Mouse (Mus musculus) midbrain, embryonic 10.5 days (tissue): Measurements from ENCODE around the gene Klhl21. TPM values are rescaled to one million over a fixed set of nuclear protein-coding genes. Genes with fewer than 3 reads are reported as not detected.
A peak's percentile ranks its signal among the peaks of the same experiment; 100 is the strongest.

Experiments
- DNase-seq: peaks from one replicate; pipeline ENCODE4 v3.0.0-alpha.2; 2017; ENCODE audit warnings: low spot score
- H3K27ac ChIP-seq: fragments of 300-500 bp; sonication (generic); replicated peaks from 2 replicates; pipeline ENCODE4 v1.5.1; 2016; ENCODE audit warnings: mild to moderate bottlenecking
- H3K27me3 ChIP-seq: fragments of 300-500 bp; sonication (generic); 2 replicates; pipeline ENCODE4 v1.6.1; 2016; ENCODE audit warnings: low read depth, mild to moderate bottlenecking; ENCODE audit not compliant: poor library complexity, severe bottlenecking
- H3K36me3 ChIP-seq: fragments of 300-500 bp; sonication (generic); 2 replicates; pipeline ENCODE4 v1.6.1; 2016; ENCODE audit warnings: mild to moderate bottlenecking, moderate library complexity
- H3K4me1 ChIP-seq: fragments of 300-500 bp; sonication (generic); 2 replicates; pipeline ENCODE4 v1.6.1; 2016
- H3K4me3 ChIP-seq: fragments of 300-500 bp; sonication (generic); 2 replicates; pipeline ENCODE4 v1.5.1; 2016; ENCODE audit warnings: mild to moderate bottlenecking, moderate library complexity
- H3K9me3 ChIP-seq: fragments of 300-500 bp; sonication (generic); replicated peaks from 2 replicates; pipeline ENCODE4 v1.6.1; 2016; ENCODE audit warnings: mild to moderate bottlenecking
- WGBS: fragments of 180-500 bp; shearing (Covaris S2); methylation state at CpG from one replicate; pipeline ENCODE4 v1.1.7; 2016; 5-methylcytosine and 5-hydroxymethylcytosine counted together
- polyA plus RNA-seq: library from polyadenylated mRNA; unstranded; fragments of >200 nt; fragmentation: Nextera tagmentation; extraction: Ambion mirVana; gene quantifications from 2 replicates; pipeline ENCODE4 v1.2.1, GENCODE M21; 2016

Klhl21 gene
- polyA plus RNA-seq, 1 experiment from 2014 or later = 8.5 TPM

GRCm38 (mm10) chr4:151985886-151986285 is 22.7 kb upstream of the Klhl21 start:
- H3K27me3 ChIP-seq = no peaks in the 10 kb centered on the region
- 51% methylated on average over 10 of the region's 10 CpGs for WGBS
- peaks cover 68% of the 10 kb centered on the region for H3K36me3 ChIP-seq
- H3K9me3 ChIP-seq = no peaks in the 10 kb centered on the region
- H3K4me3 ChIP-seq = no peak overlapping the region
- peaks cover 61% of the 10 kb centered on the region for H3K4me1 ChIP-seq
- no peak for DNase-seq
- H3K27ac ChIP-seq = no peak overlapping the region

GRCm38 (mm10) chr4:151986650-151987049 is 22.0 kb upstream of the Klhl21 start:
- Histone ChIP-seq H3K36me3 (peaks cover 68% of the 10 kb centered on the region), H3K4me1 (peaks cover 58% of the 10 kb centered on the region), H3K27ac (no peak overlapping the region), H3K27me3 (no peaks in the 10 kb centered on the region), H3K9me3 (no peaks in the 10 kb centered on the region), H3K4me3 (no peak overlapping the region)
- DNase-seq = no peak
- WGBS = 77% methylated on average over 8 of the region's 8 CpGs

- WGBS = 43% methylated on average over 10 of the region's 10 CpGs
- Histone ChIP-seq H3K36me3 (peaks cover 68% of the 10 kb centered on the region), H3K27me3 (no peaks in the 10 kb centered on the region), H3K27ac (peak overlapping the region; percentile 96), H3K4me3 (peak overlapping the region; percentile 97), H3K4me1 (peaks cover 52% of the 10 kb centered on the region), H3K9me3 (no peaks in the 10 kb centered on the region)
- DNase-seq = no peak
Measured at GRCm38 (mm10) chr4:151988014-151988341, 20.6 kb upstream of the Klhl21 start.

- Histone ChIP-seq H3K27ac (peak within 1 kb of the TSS; percentile 96), H3K4me3 (peak within 1 kb of the TSS; percentile 97), H3K36me3 (peaks cover 67% of the 10 kb centered on the region), H3K4me1 (peaks cover 52% of the 10 kb centered on the region), H3K9me3 (no peaks in the 10 kb centered on the region), H3K27me3 (no peaks in the 10 kb centered on the region)
- peak; percentile 84 for DNase-seq
- under 1% methylated on average over 54 of the region's 54 CpGs for WGBS
Measured at GRCm38 (mm10) chr4:151988342-151989109, 20.1 kb upstream of the Klhl21 start, which contains the start of gene Thap3. Thap3 (minus strand) TSS chr4:151988997.

- WGBS = 32% methylated on average over 6 of the region's 6 CpGs
- Histone ChIP-seq H3K27ac (peak overlapping the region; percentile 96), H3K4me3 (peak overlapping the region; percentile 97), H3K9me3 (no peaks in the 10 kb centered on the region), H3K36me3 (peaks cover 62% of the 10 kb centered on the region), H3K4me1 (peaks cover 52% of the 10 kb centered on the region), H3K27me3 (0 out of 2 replicates have a peak, but pooled peaks cover 4% of the 10 kb centered on the region)
- no peak for DNase-seq
Measured at GRCm38 (mm10) chr4:151989110-151989488, 19.5 kb upstream of the Klhl21 start.

- Histone ChIP-seq H3K9me3 (no peaks in the 10 kb centered on the region), H3K27me3 (0 out of 2 replicates have a peak, but pooled peaks cover 5% of the 10 kb centered on the region), H3K36me3 (peaks cover 39% of the 10 kb centered on the region), H3K27ac (no peak overlapping the region), H3K4me3 (no peak overlapping the region), H3K4me1 (peaks cover 53% of the 10 kb centered on the region)
- 93% methylated on average over 9 of the region's 9 CpGs for WGBS
- DNase-seq = no peak
Measured at GRCm38 (mm10) chr4:151992091-151992490, 16.5 kb upstream of the Klhl21 start.

- WGBS = 91% methylated on average over 6 of the region's 6 CpGs
- H3K4me1 ChIP-seq = peaks cover 51% of the 10 kb centered on the region
Measured at GRCm38 (mm10) chr4:151993035-151993434, 15.6 kb upstream of the Klhl21 start.

GRCm38 (mm10) chr4:151994228-151995171 is 14.1 kb upstream of the Klhl21 start:
- peak overlapping the region; percentile 96 for H3K27ac ChIP-seq

More at GRCm38 (mm10) chr4:151993035-151993434, 15.6 kb upstream of the Klhl21 start:
- Histone ChIP-seq H3K9me3 (no peaks in the 10 kb centered on the region), H3K27me3 (0 out of 2 replicates have a peak, but pooled peaks cover 14% of the 10 kb centered on the region), H3K27ac (no peak overlapping the region), H3K36me3 (peaks cover 39% of the 10 kb centered on the region), H3K4me3 (peak overlapping the region; percentile 95; the same call in 1 of the 2 replicates)
- no peak for DNase-seq

GRCm38 (mm10) chr4:151995371-151996172 is 13.0 kb upstream of the Klhl21 start:
- DNase-seq = no peak
- H3K9me3 ChIP-seq = no peaks in the 10 kb centered on the region
- peak overlapping the region; percentile 96 for H3K27ac ChIP-seq
- H3K4me3 ChIP-seq = peak overlapping the region; percentile 95
- peaks cover 35% of the 10 kb centered on the region for H3K4me1 ChIP-seq
- H3K27me3 ChIP-seq = peaks cover 20% of the 10 kb centered on the region; the same call in 1 of the 2 replicates
- WGBS = 1% methylated on average over 96 of the region's 111 CpGs
- peaks cover 30% of the 10 kb centered on the region for H3K36me3 ChIP-seq

More at GRCm38 (mm10) chr4:151994228-151995171, 14.1 kb upstream of the Klhl21 start:
- H3K4me3 ChIP-seq = peak overlapping the region; percentile 95
- peaks cover 20% of the 10 kb centered on the region; the same call in 1 of the 2 replicates for H3K27me3 ChIP-seq
- under 1% methylated on average over 61 of the region's 61 CpGs for WGBS
- H3K36me3 ChIP-seq = peaks cover 41% of the 10 kb centered on the region
- peak; percentile 60 for DNase-seq
- H3K9me3 ChIP-seq = no peaks in the 10 kb centered on the region
- peaks cover 38% of the 10 kb centered on the region for H3K4me1 ChIP-seq

GRCm38 (mm10) chr4:151996173-151996950 is 12.2 kb upstream of the Klhl21 start, which contains the start of gene Phf13:
Phf13 (minus strand) TSS chr4:151996258.
- Histone ChIP-seq H3K27me3 (peaks cover 20% of the 10 kb centered on the region; the same call in 1 of the 2 replicates), H3K36me3 (peaks cover 22% of the 10 kb centered on the region), H3K4me3 (peak within 1 kb of the TSS; percentile 95), H3K9me3 (no peaks in the 10 kb centered on the region), H3K27ac (peak within 1 kb of the TSS; percentile 96), H3K4me1 (peaks cover 35% of the 10 kb centered on the region)
- peak; percentile 100 for DNase-seq
- WGBS = under 1% methylated on average over 94 of the region's 94 CpGs

- peaks cover 20% of the 10 kb centered on the region; the same call in 1 of the 2 replicates for H3K27me3 ChIP-seq
- peaks cover 35% of the 10 kb centered on the region for H3K4me1 ChIP-seq
- peak overlapping the region; percentile 96 for H3K27ac ChIP-seq
- H3K9me3 ChIP-seq = no peaks in the 10 kb centered on the region
- WGBS = 6% methylated on average over 13 of the region's 13 CpGs
- H3K36me3 ChIP-seq = peaks cover 17% of the 10 kb centered on the region
- DNase-seq = no peak
- H3K4me3 ChIP-seq = peak overlapping the region; percentile 95
Measured at GRCm38 (mm10) chr4:151996951-151997222, 11.7 kb upstream of the Klhl21 start.
